Mouse (Mus musculus): ENCODE measurements at regions not wholly inside any gene's neighbourhood (a gene's known extent, or its start where the extent isn't known, plus 50 kb on each side); places are given as distances from the start of the nearest gene placed in this dataset.

DNA sequence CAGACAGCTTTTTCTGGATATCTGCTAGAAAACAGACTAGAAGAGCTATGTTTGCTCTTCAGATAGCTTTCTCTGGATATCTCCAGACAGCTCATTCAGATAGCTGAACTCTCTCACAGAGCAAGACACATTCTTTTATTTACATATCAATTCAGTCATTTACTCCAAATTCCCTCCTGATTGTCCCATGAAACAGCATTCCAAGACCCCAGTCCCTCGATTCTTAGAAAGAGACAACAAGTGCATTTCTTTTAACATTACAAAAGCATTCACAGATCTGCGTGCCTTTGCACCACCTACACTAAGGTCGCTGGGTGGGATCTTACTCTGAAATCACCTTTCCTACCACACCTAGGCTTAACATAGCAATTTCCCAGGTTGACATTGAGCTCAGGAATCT lies 1039.5 kb upstream of the Ddx18 start:
- no peak for DNase-seq (ENCODE audit: low spot score)

DNA sequence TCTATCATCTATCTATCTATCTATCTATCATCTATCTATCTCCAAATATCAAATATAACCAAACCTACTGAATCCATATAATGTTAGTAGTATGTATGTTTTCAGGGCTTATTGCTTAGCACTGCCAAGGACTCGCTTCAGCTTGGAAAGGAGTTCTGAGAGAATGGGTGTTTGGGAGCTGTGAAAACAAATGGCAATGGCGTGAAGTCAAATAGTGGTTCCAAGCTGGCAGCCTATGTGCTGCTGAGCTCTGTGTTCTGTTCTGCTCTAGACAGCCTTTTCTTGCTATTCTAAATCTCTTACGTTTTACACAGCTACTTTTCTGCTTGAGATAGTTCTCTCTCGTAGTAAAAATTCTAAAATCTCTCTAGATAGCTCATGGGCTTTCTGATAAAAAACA lies 1008.2 kb upstream of the Ddx18 start:
- no peak for DNase-seq (ENCODE audit: low spot score)

DNA sequence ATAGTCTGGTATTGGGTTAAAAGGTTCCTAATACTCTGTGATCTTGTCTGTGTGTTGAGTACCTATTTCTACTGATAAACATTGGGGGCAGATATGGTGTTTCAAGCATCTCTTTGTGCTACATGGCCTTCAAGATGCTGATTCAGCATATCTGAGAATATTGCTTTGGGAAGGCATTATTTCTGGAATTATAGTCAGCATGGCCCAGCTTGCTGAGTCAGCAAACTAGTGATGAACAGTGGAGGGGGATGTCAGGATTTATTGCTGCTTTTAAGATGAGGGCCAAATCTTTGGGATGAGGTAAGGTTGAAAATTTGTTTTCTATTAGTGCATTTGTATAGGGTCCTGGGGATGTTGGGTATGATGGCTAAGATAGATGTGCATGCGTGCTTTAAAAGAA lies 983.8 kb upstream of the Ddx18 start:
- no peak for DNase-seq (ENCODE audit: low spot score)

DNA sequence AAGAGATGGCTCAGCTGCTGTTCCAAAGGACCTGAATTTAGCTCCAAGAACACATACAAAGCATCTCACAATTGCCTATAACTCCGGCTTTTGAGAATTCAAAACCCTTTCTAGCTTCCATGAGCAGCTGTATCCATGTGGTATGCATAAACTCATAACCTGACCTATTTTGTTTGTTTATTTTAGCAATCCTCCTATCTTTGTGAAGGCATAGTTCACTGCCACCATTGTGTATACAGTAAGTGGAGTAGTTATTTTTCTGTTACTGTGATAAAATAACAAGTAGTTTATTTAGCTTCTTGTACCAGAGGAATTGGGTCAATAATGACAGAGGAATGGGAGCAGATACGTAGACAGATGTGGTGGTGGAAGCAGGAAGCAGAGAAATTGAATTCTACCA lies 941.8 kb upstream of the Ddx18 start:
- no peak for DNase-seq (ENCODE audit: low spot score)

DNA sequence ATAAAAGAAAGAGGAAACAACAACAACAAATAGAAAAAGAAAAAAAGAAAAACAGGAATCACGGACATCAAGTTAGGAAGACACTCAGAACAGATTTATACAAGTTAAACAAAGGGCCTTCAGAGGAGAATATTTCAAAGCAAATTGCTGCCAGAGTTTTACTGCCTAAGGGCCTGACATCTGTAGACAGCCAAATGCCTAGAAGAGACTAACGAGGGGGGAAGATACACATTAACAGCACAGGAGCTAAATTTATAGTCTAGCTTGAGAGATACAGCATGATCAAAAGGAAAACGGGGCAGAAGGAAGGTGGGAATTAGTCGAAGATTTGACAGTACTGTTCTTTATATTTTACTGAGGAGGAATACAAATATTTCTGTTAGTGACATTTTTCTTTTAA lies 933.9 kb upstream of the Ddx18 start:
- DNase-seq (ENCODE audit: low spot score) = no peak

DNA sequence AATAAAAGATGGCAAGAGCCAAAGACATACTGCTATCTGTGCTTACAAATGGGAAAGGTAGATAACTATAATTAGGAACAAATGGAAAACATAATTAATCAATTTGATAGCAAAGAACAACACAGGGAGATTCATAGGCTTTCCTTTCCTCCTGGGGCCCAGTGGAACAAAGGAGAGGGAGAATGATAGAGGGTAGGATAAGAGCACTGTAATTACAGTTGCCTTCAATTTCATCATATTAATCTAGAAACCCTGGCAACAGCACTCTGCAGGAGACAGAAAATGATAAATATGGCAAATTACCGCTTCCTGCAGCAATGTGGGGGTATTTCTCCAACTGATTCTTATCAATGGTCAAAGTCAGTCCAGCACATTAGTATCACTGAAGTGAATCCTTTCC lies 910.2 kb upstream of the Ddx18 start:
- DNase-seq (ENCODE audit: low spot score) = no peak

DNA sequence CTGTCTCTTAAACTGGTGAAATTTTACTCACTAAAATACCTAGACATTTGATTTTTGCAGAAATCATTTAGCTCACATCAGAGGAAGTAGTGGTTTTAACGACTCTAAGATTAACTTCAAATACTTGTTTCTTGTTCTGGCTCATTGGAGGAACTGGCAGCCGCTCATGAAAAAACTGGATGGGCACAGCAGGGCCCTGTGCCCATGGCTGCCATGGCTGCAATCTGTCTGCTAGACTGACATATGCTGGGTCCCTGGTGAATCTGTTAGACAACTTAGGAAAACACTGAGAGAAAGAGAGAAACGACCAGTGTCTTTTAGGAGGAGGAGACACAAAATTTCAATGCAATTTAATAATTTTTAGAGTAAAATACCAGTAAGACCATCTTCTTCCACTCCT lies 896.1 kb upstream of the Ddx18 start:
- no peak for DNase-seq (ENCODE audit: low spot score)

DNA sequence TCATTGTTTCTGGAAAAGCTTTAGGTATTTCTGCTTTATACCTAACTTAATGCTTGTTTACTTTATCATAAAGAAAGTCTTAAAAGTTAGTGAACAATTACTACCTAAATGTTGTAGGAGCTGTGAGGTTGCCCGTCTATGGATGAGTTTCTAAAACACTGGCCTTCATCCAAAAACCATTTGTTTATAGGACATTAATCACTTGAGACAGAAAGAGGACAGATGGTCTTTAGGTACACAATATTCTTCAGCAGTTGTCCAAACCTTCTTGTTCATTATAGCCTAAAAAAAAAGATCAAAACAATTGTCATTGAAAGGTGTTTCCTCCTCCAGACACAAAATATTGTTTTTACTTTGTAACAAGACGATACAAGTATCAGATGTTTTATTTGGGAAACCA lies 891.3 kb upstream of the Ddx18 start:
- no peak for DNase-seq (ENCODE audit: low spot score)

DNA sequence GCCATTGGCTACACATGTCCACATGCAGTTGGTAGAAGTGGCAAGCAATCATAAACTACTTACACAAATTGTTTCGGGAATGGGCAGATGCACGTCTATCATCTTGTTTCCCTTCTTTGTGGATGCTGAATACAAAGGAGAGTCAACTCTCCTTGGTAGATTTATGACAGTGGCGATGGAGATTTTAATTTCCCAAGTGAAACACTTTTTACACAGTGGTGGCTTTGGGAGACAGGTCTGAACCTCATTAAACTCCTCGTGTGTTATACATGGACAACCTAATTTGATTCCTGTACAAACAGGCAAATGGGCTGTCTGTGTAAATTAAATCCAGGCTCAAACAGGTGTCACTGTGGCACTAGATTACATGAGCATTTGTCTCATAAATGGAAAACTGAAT lies 887.1 kb upstream of the Ddx18 start:
- no peak for DNase-seq (ENCODE audit: low spot score)

DNA sequence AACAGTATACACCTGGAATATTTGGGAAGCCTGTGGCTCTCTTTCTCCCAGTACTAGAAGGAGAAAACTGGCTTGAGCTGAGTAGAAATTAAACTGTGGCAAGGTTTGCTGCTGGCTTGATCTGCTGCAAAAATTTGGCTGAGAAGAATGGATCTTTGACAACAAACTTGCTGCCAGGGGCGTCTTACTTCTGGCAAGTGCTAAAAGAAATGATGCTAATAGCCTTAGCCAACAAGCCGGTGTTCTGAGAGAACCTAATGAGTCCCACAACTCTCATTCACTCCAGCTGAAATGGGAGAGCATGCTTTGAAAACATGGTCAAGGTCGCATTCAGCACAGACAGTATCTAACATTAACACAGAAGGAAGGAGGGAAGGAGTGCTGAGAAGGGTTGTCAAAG lies 885.8 kb upstream of the Ddx18 start:
- DNase-seq (ENCODE audit: low spot score) = no peak

DNA sequence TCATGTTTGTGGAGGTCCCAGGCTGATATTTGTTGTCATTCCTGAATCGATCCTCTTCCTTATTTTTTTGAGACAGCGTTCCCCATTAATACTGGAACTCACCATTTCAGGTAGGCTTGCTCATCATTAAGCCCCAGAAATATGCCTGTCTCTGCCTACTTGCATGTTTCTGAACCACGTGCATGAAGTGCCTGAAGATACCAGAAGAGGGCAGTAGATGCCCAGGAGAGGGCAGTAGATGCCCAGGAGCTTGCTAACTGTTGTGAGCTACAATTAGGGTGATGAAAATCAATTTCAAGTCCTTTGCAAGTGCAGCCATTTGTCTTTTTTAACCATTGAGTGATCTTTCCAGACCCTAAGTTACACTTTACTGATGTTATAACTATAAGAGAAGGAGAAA lies 871.6 kb upstream of the Ddx18 start:
- peak; percentile 25 for DNase-seq (ENCODE audit: low spot score)

DNA sequence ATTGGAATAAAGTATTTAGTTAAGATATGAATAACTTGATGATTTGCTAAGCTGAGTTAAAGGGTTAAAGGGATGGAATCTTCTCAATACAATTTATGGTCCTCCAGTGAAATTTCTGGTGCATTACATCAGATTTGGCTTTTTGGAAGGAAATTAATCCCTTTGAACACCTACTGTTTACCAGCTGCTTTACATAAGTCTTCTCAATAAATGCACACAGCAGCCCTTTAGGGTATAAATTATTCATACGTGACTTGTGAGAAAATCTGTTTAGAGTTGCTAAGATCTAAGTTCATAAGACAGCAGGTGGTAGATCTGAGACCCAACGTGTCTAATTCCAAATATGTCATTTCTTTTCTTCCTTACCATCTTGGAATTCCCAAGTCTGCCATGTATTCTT lies 855.7 kb upstream of the Ddx18 start:
- no peak for DNase-seq (ENCODE audit: low spot score)

DNA sequence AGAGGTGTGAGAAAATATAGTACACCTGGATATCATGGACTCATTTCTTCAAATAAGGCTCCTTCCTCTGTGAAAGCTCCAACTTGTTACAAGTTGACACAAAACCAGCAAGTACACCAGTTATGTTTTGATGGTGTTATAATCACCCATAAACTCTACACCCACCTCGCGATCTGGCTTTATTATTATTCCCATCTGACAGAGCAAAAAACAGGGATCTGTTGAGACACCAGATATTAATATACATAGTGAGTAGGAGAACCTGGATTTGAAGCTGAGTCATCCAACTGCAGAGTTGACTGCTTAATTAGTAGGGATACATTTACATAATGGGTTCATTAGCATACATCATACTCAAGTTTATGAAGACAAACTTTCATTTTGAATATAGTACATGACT lies 828.6 kb upstream of the Ddx18 start:
- DNase-seq (ENCODE audit: low spot score) = no peak

DNA sequence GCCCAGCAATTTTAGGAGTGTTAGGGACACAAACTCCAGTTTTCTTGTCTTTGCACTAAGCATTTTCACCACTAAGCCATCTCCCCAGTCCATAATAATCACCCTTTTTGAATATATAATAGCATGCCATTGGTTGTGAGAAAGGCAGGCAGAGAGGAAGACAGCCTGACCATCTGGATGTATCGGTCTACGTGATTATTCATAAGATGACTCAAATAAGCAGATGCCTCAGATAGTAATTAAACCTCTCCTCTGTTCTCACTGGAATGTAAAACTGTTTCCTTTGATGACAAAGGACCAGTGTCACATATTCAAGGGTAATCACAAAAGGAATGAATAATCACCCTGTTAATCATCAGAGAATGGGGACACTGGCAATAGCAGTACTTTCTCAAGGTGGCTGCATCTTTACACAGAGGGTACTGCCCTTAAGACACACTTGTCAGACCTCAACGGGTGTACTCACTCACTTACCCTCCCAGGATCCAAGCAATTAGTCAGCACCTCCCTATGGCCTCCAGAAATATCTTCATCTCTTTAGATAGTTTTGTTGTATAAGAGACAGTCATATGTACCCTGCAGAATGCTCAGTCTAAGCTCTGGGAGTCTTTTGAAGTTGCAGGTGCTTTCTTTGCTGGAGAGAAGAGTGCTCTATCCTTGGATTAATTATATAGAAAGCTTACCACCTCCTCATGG lies 826.0 kb upstream of the Ddx18 start:
- DNase-seq (ENCODE audit: low spot score) = peak; percentile 5

DNA sequence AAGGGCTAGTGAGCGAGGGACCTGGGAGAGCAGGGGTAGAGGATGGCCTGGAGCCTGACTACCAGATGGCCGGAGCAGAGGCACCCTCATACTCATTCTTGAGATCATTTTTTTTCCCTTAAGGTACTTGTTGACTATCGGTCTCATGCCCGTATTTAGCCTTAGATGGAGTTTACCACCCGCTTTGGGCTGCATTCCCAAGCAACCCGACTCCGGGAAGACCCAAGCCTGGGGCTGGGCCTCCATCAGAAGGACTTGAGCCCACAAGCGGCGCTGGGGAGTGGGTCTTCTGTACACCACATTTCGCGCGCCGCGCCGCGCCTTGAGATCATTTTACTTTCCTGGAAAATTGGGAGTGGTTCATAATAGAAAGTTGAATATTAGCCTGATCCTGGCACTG lies 789.2 kb upstream of the Ddx18 start:
- DNase-seq (ENCODE audit: low spot score) = peak; percentile 90

DNA sequence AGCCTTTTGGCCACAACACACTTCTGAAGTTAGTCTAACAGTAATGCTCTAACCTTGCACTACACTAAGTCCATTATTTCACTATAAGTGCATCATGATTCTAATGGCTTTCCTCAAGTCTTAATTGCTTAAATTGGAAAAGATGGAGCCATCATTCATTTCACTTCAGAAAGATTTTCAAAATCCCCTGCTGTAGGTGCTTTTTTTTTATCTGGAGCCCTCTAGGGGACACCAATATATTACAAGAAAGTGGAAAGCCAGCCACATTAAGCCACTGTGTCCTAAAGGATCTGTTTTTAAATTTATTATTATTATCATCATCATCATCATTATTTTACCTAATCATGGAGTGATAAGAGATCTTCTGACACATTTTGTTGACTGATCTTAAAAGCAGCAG lies 783.7 kb upstream of the Ddx18 start:
- peak; percentile 41 for DNase-seq (ENCODE audit: low spot score)

DNA sequence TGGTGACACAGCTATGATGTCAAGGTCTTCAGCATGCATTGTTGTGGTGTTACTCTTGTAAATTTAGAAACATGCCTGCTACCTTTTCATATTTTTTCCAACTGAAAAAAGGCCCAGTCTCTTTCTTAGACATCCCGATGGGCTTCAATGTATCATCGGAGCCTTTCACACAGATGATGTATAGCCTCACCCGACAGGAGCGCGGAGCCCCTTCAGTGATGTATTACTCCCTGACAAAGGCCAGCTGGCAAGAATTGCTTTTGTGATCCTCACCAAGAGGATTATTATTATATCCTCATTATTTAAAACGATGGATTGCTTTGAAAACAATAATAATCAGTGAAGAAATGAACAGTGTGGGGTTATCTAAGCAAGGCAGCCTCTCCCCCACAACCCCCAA lies 765.5 kb upstream of the Ddx18 start:
- no peak for DNase-seq (ENCODE audit: low spot score)

DNA sequence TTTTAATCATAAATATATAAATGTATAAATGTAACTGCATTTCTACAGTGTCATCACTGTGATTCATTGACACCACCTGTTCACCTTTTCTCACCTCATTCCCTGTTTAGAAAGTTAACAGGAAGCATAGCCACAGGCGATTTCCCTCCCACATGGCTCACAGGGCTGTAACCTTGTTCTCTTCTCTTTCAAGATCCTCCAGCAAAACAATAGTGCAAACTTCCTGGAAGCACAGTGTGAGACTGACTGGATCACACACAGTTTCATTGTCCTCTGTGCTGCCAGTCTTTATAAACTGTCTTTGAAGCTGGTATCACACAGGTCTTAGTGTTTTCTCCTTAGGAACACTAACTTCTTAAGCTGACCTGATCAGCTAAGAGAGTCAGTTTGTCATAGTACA lies 760.5 kb upstream of the Ddx18 start:
- DNase-seq (ENCODE audit: low spot score) = no peak
